Mouse (Mus musculus): ENCODE measurements around the gene Nploc4. TPM values are rescaled to one million over a fixed set of nuclear protein-coding genes. Genes with fewer than 3 reads are reported as not detected.
A peak's percentile ranks its signal among the peaks of the same experiment; 100 is the strongest.
"Not testable (repeated sequence)": the region's sequence is repeated elsewhere in the genome, so short reads cannot be mapped to it uniquely, and the experiment has no call there.

The Nploc4 gene
- total RNA-seq, 2 experiments from 2014 or later = 67.9 to 72.7 TPM

GRCm38 (mm10) chr11:120442765-120443280 lies 5.3 kb upstream of the Nploc4 start:
- no peak for DNase-seq

- no peak for DNase-seq
These were observed 4.8 kb upstream of the Nploc4 start, which contains the start of gene Tspan10 for GRCm38 (mm10) chr11:120442344-120442743. TSS of gene Tspan10 (plus strand) at chr11:120442644.

GRCm38 (mm10) chr11:120437857-120438385 lies 413 bp upstream of the Nploc4 start:
- no peak for DNase-seq

DNA sequence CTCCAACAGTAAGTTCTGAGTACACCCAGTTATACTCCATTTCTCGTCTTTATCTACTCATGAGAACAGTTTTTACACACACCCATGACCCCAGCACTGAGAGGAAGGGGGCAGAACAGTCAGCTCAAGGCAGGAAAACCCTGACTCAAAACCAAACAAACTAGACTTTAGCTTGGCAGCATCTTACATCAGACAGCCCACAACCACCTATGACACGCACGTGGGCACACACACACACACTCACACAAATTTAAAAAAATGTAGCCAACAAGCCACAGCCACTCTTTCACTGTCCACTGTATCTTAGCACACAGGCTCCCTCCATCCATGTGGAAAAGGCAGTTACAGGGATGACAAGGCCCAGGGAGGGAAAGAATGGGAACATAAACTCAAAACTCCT lies 10.8 kb downstream of the Nploc4 start:
- DNase-seq = no peak

GRCm38 (mm10) chr11:120423569-120424295 lies 13.8 kb downstream of the Nploc4 start:
- DNase-seq = peak; percentile 32

DNA sequence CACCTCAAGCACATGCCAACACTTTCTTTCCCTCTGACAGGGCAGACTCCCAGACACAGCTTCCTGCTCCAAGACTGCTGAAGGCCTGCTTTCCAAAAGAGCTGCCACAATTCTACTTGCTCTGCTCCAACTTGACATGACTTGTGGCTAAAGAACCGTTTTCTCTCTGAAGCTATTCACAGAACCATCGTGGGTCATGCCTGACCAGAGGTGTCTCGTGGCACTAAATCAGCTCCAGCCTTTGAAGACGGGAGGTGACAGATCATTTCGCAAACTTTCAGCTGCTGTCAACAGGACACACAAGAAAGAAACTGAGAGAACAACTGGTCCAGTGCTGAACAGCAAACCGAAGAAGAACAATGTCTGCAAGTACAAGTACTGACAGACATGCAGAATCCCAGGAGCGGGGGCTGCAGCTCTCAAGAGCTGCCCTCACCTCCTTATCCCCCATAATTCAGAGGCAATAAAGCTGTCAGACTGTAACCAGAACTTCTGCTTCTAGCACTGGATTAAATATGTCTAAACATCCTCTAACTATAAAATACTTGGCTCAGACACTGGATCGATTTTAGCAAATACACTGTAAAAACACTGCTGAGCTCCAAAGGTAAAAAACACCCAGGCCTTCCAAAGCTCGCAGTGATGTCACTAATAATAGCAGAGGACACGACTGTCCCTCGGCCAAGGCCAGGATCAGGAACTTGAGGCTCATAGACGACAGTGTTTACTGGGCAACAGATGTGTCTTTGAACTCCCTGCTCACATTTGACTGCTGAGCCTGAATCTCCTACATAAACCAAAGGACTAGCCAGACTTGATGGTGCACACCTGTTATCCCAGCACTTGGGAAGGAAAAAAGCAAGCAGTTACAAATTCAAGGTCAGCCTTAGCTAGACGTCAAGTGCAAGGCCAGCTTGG lies 14.6 kb downstream of the Nploc4 start:
- DNase-seq = no peak

DNA sequence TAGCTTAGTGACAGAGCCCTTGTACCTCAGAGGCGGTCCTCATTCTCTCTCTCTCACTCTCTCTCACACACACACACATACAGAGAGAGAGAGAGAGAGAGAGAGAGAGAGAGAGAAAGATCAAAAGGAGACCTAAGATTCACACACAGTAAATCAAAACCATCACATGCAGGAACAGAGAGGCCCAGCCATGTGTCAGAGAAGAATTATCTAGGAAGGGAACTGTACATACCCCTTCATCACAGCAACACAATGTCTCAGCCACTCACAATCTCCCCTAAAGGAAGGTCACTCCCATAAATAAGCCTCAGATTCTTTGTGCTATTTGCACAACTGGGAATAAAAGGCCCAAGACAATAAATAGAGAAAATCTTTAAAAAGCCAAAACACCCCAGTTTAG lies 18.9 kb downstream of the Nploc4 start:
- no peak for DNase-seq

DNA sequence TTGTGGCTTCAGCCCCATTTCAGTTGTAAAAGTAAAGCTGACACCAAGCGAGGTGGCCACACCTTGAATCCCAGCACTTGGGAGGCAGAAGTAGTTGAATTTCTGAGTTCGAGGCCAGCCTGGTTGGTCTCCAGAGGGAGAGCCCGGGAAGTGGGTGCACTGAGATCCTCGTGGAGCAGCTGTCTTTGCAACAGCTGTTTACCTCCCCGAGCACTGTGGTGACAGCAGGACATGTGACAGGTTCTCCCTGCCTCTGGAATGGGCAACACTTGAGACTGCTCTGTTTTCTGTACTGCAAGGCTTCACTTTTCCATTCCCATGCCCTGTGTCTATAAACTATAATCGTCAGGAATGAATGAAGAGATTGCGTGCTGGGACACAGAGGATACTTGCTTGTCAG lies 19.7 kb downstream of the Nploc4 start:
- no peak for DNase-seq

DNA sequence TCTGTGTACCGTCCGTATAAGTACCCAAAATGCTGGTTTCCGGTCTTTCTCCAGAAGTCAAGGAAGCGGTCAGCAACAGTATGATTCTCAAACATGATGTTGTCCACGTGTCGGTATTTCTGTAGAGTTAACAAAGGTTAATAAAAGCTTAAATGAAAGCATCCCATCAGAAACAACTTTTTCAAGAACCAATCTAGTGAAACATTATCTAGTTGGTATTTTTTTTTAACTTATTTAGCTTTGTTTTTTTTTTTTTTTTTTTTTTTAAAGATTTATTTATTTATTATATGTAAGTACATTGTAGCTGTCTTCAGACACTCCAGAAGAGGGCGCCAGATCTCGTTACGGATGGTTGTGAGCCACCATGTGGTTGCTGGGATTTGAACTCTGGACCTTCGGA lies 23.9 kb downstream of the Nploc4 start:
- not testable (repeated sequence) for DNase-seq

DNA sequence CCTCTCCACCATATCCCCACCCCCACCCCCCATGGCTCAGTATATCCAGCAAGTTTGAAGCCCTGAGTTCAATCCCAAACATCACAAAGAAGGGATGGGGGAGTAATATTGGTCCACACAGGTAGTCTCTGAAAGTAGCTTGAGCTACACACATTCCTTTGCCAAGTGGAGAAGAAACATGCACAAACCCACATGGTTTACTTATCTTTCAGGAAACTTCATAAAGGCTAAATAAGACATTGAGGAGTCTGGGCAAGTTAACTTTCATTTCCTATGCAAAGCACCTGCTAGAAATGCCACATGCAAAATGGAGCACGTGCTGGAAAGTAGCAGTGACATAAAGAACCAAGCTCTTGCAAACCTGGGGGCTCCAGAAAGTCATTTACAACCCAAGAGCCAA lies 31.1 kb downstream of the Nploc4 start:
- DNase-seq = no peak

DNA sequence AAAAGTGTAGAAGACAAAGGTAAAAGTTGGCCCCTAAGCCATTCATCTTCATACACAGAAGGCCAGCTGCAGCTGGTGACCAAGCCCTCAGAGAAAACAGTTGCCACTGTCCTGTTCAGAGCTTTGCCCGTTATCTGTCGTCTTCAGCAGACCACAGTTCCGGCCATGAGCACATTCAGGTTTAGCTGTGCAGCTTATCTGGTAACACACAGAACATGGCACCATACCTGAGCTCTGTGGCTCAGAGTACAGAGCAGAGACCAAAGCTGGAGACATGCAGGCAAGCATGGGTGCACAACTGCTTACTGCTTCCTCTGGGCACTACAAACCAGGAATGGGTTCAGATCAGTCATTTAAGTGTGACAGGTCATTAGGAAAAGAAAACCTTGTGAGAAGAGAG lies 31.6 kb downstream of the Nploc4 start:
- DNase-seq = no peak

- no peak for DNase-seq
These were observed 32.7 kb downstream of the Nploc4 start for GRCm38 (mm10) chr11:120404814-120405213.

DNA sequence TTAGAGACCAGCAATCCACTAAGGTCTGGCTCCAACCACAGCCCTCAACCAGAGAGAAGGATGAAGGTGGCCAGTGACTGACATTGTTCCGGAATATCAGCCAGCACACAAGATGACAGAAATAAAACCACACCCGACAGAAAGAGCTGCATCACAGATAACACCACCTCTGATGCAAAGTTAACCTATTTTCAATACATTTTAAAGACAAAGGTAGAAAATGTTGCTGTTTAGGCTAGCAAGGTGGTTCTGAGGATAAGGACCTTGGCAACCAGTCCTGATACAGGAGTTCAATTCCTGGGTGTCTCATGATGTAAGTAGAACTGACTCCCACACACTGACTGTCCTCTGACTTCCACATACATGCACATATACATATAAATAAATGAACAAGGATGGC lies 38.2 kb downstream of the Nploc4 start:
- no peak for DNase-seq

GRCm38 (mm10) chr11:120397602-120398001 lies 39.9 kb downstream of the Nploc4 start:
- DNase-seq = no peak

- DNase-seq = no peak
These were observed 41.8 kb downstream of the Nploc4 start for GRCm38 (mm10) chr11:120395661-120396060.

DNA sequence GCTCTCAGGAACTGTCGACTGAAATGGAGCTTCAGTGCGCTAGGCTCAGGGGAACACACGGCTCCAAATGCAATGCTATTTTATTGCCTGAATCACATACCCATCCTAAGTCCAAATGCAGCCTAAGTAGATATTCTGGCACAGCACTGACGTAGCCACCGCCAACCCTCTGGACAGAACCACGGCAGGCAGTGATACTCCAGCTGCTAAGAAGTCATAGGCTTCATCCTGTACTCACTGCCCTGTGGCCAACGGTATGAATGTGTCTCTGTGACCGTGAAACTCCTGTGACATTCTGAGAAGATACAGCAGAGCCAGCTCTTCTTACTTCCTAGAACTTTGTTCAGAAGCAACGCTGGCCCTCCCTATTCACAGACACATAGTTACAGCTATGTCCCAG lies 48.9 kb downstream of the Nploc4 start:
- peak; percentile 60 for DNase-seq

GRCm38 (mm10) chr11:120387157-120387556 lies 50.4 kb downstream of the Nploc4 start:
- no peak for DNase-seq

DNA sequence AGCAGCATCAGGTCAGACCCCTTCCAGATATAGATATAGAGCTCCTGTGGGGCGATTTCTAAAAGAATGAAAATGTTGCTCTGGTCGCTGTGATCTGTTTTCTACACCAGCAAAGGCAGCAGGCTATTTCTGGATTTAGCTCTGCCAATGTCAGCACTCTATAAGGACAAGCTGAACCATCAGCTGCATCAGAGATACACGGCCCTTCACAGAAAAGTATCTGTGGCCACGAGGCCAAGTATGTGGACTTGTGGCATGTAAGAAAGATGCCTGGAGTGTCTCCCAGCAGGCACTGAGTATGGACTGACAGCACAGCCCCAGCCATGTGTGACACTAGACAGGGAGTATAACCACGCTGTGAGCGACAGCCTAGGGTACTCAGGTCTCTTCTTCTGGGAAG lies 50.9 kb downstream of the Nploc4 start:
- peak; percentile 70 for DNase-seq

- no peak for DNase-seq
These were observed 55.0 kb downstream of the Nploc4 start for GRCm38 (mm10) chr11:120382509-120382908.

DNA sequence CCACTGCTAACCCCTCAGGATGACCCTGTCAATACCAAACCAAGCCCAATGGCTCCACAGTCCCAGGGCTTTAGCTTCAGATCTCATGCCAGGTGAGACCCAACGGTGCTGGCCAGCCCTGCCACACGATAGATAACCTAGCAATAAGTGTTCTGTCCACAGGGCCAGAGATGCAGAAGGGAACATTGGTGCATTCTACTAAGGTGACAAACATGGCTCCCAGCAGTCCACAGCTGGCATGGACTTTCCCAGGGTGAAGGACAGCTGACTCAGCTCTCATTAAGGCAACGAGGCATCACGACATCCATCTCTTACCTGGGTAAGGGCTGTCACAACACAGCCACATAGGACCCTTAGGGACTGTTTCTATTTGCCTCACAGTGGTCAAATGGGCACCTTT lies 56.4 kb downstream of the Nploc4 start:
- no peak for DNase-seq

DNA sequence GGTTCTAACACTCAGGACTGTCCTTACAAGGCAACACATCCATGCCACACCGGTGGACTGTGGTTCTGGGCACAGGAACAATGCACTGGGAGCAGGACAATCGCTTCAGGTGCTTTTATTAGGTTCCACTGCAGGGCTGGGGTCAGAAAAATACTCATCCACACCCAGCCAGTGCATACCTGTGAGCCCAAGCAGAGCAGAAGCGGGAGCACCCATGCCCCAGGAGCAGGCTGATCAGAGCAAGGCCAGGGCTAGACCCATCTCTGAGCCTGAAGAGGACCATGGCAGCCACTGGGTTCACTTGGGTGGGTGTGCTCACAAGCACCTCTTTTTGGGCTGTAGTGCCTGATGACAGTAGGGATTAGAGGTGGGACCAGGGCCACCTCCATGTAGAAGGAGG lies 57.2 kb downstream of the Nploc4 start:
- DNase-seq = no peak

DNA sequence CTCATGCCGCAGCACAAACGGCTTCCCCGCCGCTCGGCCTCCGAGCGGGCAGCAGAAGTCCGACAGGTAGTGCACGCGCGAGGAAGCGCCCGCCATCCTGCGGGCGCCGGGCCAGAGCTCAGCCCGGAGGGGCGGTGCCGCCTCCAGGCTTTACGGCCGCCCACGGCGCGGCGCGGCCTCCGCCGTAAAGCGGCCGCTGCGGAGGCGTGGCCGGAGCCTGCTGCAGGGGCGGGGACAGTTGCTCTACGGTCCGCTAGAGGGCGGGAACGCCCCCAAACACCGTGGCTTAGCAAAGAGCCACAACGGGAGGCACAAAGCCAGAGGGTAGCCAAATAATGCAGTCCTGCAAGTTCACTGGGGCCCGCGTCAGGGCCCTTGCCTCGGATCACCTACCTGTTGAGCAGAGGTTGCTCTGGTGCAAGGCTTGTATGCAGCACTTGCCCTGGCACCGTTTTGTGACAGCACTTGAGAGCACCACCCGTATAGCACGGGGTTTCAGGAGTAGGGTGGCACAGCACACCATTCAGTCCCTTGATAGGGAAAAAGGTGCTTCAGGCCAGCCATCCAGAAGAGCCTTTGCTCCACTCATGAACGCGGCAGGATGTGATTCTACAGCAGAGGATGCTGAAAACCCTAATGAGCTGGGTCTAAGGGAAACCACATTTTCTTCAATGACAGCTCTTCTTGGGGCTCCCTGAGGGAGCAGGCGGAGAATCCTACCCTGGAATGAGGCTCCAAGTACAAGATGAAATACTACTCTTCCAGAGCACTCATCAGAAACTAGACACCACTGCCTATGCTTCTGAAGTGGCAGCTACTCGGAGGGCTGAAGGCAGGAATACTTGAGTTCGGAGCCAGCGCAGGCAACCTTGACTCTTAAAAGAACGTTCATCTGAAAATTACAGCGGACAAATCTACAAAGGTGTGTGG lies 58.6 kb downstream of the Nploc4 start, which contains the start of gene Faap100:
Gene Faap100, minus strand, starts transcription at position 154 of the 930 bp plus-strand sequence.
- DNase-seq = peak; percentile 92
